Mouse (Mus musculus) liver, embryonic 11.5 days (tissue): ENCODE results near the gene Pnlip. TPM values are rescaled to one million over a fixed set of nuclear protein-coding genes. Genes with fewer than 3 reads are reported as not detected.

Source experiments
- ATAC-seq: fragments of 200-750 bp; cut with Nextera tagmentation; replicated peaks from 2 replicates; pipeline ENCODE4 v1.8.0; 2017; ENCODE audit warnings: moderate number of reproducible peaks, mild to moderate bottlenecking, moderate TSS enrichment, moderate library complexity; ENCODE audit not compliant: low FRiP score
- DNase-seq: peaks from one replicate; pipeline ENCODE4 v3.0.0-alpha.2; 2017; ENCODE audit warnings: low spot score
- H3K27ac ChIP-seq: fragments of 300-500 bp; sonication (generic); 2 replicates; pipeline ENCODE4 v1.5.1; 2014; ENCODE audit warnings: mild to moderate bottlenecking, low read depth, low read length, control low read depth
- H3K27me3 ChIP-seq: fragments of 300-500 bp; sonication (generic); replicated peaks from 2 replicates; pipeline ENCODE4 v1.6.1; 2014; ENCODE audit warnings: low read length, mixed read lengths; ENCODE audit not compliant: control insufficient read depth, insufficient read depth
- H3K36me3 ChIP-seq: fragments of 300-500 bp; sonication (generic); 2 replicates; pipeline ENCODE4 v1.6.1; 2014; ENCODE audit warnings: mild to moderate bottlenecking, low read length, moderate library complexity, mixed read lengths; ENCODE audit not compliant: control insufficient read depth, insufficient read depth
- H3K4me1 ChIP-seq: fragments of 300-500 bp; sonication (generic); replicated peaks from 2 replicates; pipeline ENCODE4 v1.6.1; 2014; ENCODE audit warnings: low read length, mixed read lengths; ENCODE audit not compliant: control insufficient read depth, insufficient read depth
- H3K4me2 ChIP-seq: fragments of 300-500 bp; sonication (generic); 2 replicates; pipeline ENCODE4 v1.6.1; 2014; ENCODE audit warnings: mild to moderate bottlenecking, control low read depth, moderate library complexity
- H3K4me3 ChIP-seq: fragments of 300-500 bp; sonication (generic); 2 replicates; pipeline ENCODE4 v1.5.1; 2014; ENCODE audit warnings: low read depth, low read length, control low read depth
- H3K9ac ChIP-seq: fragments of 300-500 bp; sonication (generic); 2 replicates; pipeline ENCODE4 v1.6.1; 2014; ENCODE audit warnings: low read depth, low read length, control low read depth
- H3K9me3 ChIP-seq: fragments of 300-500 bp; sonication (generic); 2 replicates; pipeline ENCODE4 v1.6.1; 2016; ENCODE audit warnings: low read length, inconsistent platforms, mixed read lengths; ENCODE audit not compliant: control insufficient read depth
- WGBS: fragments of 180-500 bp; shearing (Covaris S2); extraction: QIAGEN DNeasy Blood & Tissue Kit; methylation state at CpG from one replicate; pipeline ENCODE4 v1.1.7; 2014; 5-methylcytosine and 5-hydroxymethylcytosine counted together
- polyA plus RNA-seq: library from polyadenylated mRNA; unstranded; fragments of >200 nt; fragmentation: Nextera tagmentation; extraction: Ambion mirVana; gene quantifications from 2 replicates; pipeline ENCODE4 v1.2.1, GENCODE M21; 2014

Gene Pnlip
- polyA plus RNA-seq, 1 experiment from 2014 or later = 0.18 TPM

- no peak overlapping the region for H3K9ac ChIP-seq
- no peak overlapping the region for H3K27ac ChIP-seq
- H3K4me2 ChIP-seq = no peak overlapping the region
- no peak overlapping the region for H3K4me3 ChIP-seq
- ATAC-seq (no peak), DNase-seq (no peak)
- no peaks in the 10 kb centered on the region for H3K9me3 ChIP-seq
- no peaks in the 10 kb centered on the region for H3K4me1 ChIP-seq
- 48% methylated on average over 22 of the region's 22 CpGs for WGBS
- H3K27me3 ChIP-seq = no peaks in the 10 kb centered on the region
- no peaks in the 10 kb centered on the region for H3K36me3 ChIP-seq
These were observed 24.6 kb upstream of the Pnlip start for GRCm38 (mm10) chr19:58627406-58628337.

DNA sequence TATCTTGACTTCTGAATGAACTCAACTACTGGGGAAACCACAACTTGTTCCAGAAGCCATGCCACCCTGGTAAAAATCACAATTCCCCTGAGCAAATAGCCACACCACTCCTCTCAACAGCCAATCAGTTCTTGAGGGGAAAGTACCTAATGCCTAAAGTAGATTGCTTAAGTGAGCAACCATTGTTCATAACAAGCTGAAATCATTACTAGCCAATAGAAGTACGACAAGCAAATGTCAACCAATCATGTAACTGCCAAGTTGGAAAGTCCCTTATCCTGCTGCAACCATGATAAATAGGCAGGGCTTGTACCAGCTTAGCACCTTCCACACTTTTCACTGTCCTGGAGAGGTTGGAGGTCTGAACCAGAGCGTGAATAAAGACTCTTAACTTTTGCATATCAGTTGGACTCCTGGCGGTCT, 22.9 kb upstream of the Pnlip start:
- Histone ChIP-seq H3K4me3 (no peak overlapping the region), H3K36me3 (no peaks in the 10 kb centered on the region), H3K4me1 (no peaks in the 10 kb centered on the region), H3K9ac (no peak overlapping the region), H3K4me2 (no peak overlapping the region), H3K27ac (no peak overlapping the region), H3K9me3 (no peaks in the 10 kb centered on the region), H3K27me3 (no peaks in the 10 kb centered on the region)
- DNase-seq (no peak), ATAC-seq (no peak)
- 68% methylated on average over 3 of the region's 3 CpGs for WGBS

DNA sequence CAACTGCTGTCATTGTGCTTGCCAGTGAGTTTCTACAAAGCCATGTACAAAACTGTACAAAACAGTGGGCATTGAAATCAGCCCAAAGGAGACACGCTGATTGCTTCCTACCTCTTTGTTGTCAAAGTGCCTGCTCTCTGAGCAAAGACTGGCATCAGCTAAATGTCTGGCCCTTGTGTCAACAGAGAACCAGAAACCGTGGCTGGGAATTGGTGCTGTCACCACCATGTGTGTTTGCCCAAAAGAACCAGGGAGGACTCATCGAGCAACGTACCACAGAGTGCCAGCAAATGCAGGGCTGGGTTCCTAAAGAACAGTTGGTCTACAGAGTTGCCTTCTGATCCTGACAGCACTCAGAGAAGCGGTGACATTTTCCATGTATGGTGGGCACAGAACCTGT, 2.3 kb upstream of the Pnlip start:
- Histone ChIP-seq H3K27ac (no peak overlapping the region), H3K36me3 (no peaks in the 10 kb centered on the region), H3K27me3 (no peaks in the 10 kb centered on the region), H3K4me2 (no peak overlapping the region), H3K9me3 (no peaks in the 10 kb centered on the region), H3K4me1 (no peaks in the 10 kb centered on the region), H3K9ac (no peak overlapping the region), H3K4me3 (no peak overlapping the region)
- no peak for DNase-seq
- WGBS = 77% methylated on average over 5 of the region's 5 CpGs
- no peak for ATAC-seq

- no peak for ATAC-seq
- Histone ChIP-seq H3K27ac (no peak overlapping the region), H3K27me3 (no peaks in the 10 kb centered on the region), H3K36me3 (no peaks in the 10 kb centered on the region), H3K4me1 (no peaks in the 10 kb centered on the region), H3K4me2 (no peak overlapping the region), H3K9ac (no peak overlapping the region), H3K9me3 (no peaks in the 10 kb centered on the region), H3K4me3 (no peak overlapping the region)
- DNase-seq = no peak
- 60% methylated on average over 4 of the region's 4 CpGs for WGBS
These were observed 9.8 kb downstream of the Pnlip start for GRCm38 (mm10) chr19:58662098-58662497.

DNA sequence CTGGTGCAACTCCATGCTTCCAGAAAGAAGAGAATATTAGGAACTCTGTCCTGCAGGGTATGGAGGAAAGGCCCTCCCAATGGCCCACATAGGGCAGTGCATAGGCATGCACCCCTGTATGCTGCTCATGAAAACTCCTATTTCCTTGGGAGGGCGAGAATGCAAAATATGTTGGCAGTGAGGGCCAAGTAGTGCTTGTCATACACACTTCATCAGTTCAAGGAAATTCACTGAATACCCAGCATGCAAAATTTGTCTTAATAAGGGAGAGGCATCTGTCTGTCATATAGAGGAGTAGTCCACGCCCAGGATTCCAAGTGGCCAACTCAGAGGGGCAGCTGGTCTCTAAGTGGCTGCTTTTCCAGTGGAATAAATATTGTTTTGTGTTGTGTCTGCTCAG, 11.0 kb downstream of the Pnlip start:
- 59% methylated on average over 2 of the region's 2 CpGs for WGBS
- Histone ChIP-seq H3K9me3 (no peaks in the 10 kb centered on the region), H3K36me3 (no peaks in the 10 kb centered on the region), H3K27ac (no peak overlapping the region), H3K4me3 (no peak overlapping the region), H3K4me2 (no peak overlapping the region), H3K4me1 (no peaks in the 10 kb centered on the region), H3K27me3 (no peaks in the 10 kb centered on the region), H3K9ac (no peak overlapping the region)
- DNase-seq (no peak), ATAC-seq (no peak)

- 78% methylated on average over 5 of the region's 5 CpGs for WGBS
- no peak overlapping the region for H3K27ac ChIP-seq
- H3K36me3 ChIP-seq = no peaks in the 10 kb centered on the region
- no peak overlapping the region for H3K4me3 ChIP-seq
- DNase-seq (no peak), ATAC-seq (no peak)
- H3K27me3 ChIP-seq = no peaks in the 10 kb centered on the region
- H3K4me1 ChIP-seq = no peaks in the 10 kb centered on the region
- no peak overlapping the region for H3K4me2 ChIP-seq
- H3K9ac ChIP-seq = no peak overlapping the region
- H3K9me3 ChIP-seq = no peaks in the 10 kb centered on the region
These were observed 12.6 kb downstream of the Pnlip start for GRCm38 (mm10) chr19:58664901-58665300.

GRCm38 (mm10) chr19:58674644-58675043, 22.3 kb downstream of the Pnlip start:
- no peaks in the 10 kb centered on the region for H3K27me3 ChIP-seq
- ATAC-seq (no peak), DNase-seq (no peak)
- no peak overlapping the region for H3K27ac ChIP-seq
- H3K9me3 ChIP-seq = no peaks in the 10 kb centered on the region
- no peak overlapping the region for H3K4me3 ChIP-seq
- H3K4me2 ChIP-seq = no peak overlapping the region
- H3K9ac ChIP-seq = no peak overlapping the region
- H3K4me1 ChIP-seq = no peaks in the 10 kb centered on the region
- H3K36me3 ChIP-seq = no peaks in the 10 kb centered on the region
- 65% methylated on average over 2 of the region's 2 CpGs for WGBS

DNA sequence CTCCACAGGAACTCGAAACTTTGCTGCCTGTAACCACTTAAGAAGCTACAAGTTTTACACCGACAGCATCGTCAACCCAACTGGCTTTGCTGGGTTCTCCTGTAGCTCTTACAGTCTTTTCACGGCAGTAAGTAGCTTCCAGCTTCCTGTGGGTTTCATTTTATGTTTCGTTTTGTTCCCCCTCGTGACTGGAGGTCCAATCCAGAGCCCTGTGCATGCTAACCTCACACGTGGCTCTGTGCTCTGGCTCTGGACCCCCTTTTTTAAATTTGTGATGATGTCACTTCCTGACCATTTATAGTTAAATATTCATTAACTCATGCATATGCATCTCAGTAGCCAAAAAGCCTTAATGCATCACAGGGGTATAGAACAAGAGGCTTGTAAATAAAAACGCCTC, 24.8 kb downstream of the Pnlip start:
- H3K4me1 ChIP-seq = no peaks in the 10 kb centered on the region

GRCm38 (mm10) chr19:58688933-58689332, 36.6 kb downstream of the Pnlip start:
- no peaks in the 10 kb centered on the region for H3K4me1 ChIP-seq
- no peaks in the 10 kb centered on the region for H3K9me3 ChIP-seq
- H3K9ac ChIP-seq = no peak overlapping the region
- H3K36me3 ChIP-seq = no peaks in the 10 kb centered on the region
- H3K27ac ChIP-seq = no peak overlapping the region
- no peak for ATAC-seq
- DNase-seq = no peak
- no peak overlapping the region for H3K4me3 ChIP-seq
- H3K4me2 ChIP-seq = no peak overlapping the region
- 65% methylated on average over 1 of the region's 1 CpGs for WGBS
- no peaks in the 10 kb centered on the region for H3K27me3 ChIP-seq

More for the DNA sequence above, 24.8 kb downstream of the Pnlip start:
- Histone ChIP-seq H3K4me3 (no peak overlapping the region), H3K9me3 (no peaks in the 10 kb centered on the region), H3K9ac (no peak overlapping the region), H3K36me3 (no peaks in the 10 kb centered on the region), H3K27ac (no peak overlapping the region), H3K4me2 (no peak overlapping the region), H3K27me3 (no peaks in the 10 kb centered on the region)
- ATAC-seq (no peak), DNase-seq (no peak)
- 69% methylated on average over 8 of the region's 8 CpGs for WGBS
